Mouse (Mus musculus) hindbrain, embryonic 14.5 days (tissue): ENCODE measurements around the gene Rad51b. TPM values are rescaled to one million over a fixed set of nuclear protein-coding genes. Genes with fewer than 3 reads are reported as not detected.

Experiments used
- ATAC-seq: fragments of 200-750 bp; cut with Nextera tagmentation; 2 replicates; pipeline ENCODE4 v1.8.0; 2017; ENCODE audit warnings: moderate number of reproducible peaks, mild to moderate bottlenecking, moderate TSS enrichment, moderate library complexity; ENCODE audit not compliant: low FRiP score
- DNase-seq: peaks from one replicate; pipeline ENCODE4 v3.0.0-alpha.2; 2015; ENCODE audit warnings: low spot score
- H3K27ac ChIP-seq: fragments of 300-500 bp; sonication (generic); 2 replicates; pipeline ENCODE4 v1.5.1; 2014; ENCODE audit warnings: mild to moderate bottlenecking, moderate library complexity
- H3K27me3 ChIP-seq: fragments of 300-500 bp; sonication (generic); 2 replicates; pipeline ENCODE4 v1.6.1; 2014; ENCODE audit warnings: mild to moderate bottlenecking, low read length, mixed read lengths; ENCODE audit not compliant: control insufficient read depth, insufficient read depth
- H3K36me3 ChIP-seq: fragments of 300-500 bp; sonication (generic); replicated peaks from 2 replicates; pipeline ENCODE4 v1.6.1; 2014; ENCODE audit not compliant: control insufficient read depth, insufficient read depth
- H3K4me1 ChIP-seq: fragments of 300-500 bp; sonication (generic); replicated peaks from 2 replicates; pipeline ENCODE4 v1.6.1; 2014; ENCODE audit warnings: antibody characterized with exemption, low read length, mixed read lengths; ENCODE audit not compliant: control insufficient read depth, insufficient read depth
- H3K4me2 ChIP-seq: fragments of 300-500 bp; sonication (generic); replicated peaks from 2 replicates; pipeline ENCODE4 v1.6.1; 2014; ENCODE audit warnings: mild to moderate bottlenecking, moderate library complexity
- H3K4me3 ChIP-seq: fragments of 300-500 bp; sonication (generic); replicated peaks from 2 replicates; pipeline ENCODE4 v1.5.1; 2014; ENCODE audit warnings: mild to moderate bottlenecking, low read length
- H3K9ac ChIP-seq: fragments of 300-500 bp; sonication (generic); 2 replicates; pipeline ENCODE4 v1.6.1; 2014
- H3K9me3 ChIP-seq: fragments of 300-500 bp; sonication (generic); 2 replicates; pipeline ENCODE4 v1.6.1; 2016; ENCODE audit warnings: low read length; ENCODE audit not compliant: control insufficient read depth
- WGBS: fragments of 180-500 bp; shearing (Covaris S2); extraction: QIAGEN DNeasy Blood & Tissue Kit; methylation state at CpG from one replicate; pipeline ENCODE4 v1.1.7; 2014; 5-methylcytosine and 5-hydroxymethylcytosine counted together
- polyA plus RNA-seq: library from polyadenylated mRNA; unstranded; fragments of >200 nt; fragmentation: Nextera tagmentation; extraction: Ambion mirVana; gene quantifications from 2 replicates; pipeline ENCODE4 v1.2.1, GENCODE M21; 2014

Gene Rad51b
- polyA plus RNA-seq, 1 experiment from 2014 or later = 1.5 TPM

DNA sequence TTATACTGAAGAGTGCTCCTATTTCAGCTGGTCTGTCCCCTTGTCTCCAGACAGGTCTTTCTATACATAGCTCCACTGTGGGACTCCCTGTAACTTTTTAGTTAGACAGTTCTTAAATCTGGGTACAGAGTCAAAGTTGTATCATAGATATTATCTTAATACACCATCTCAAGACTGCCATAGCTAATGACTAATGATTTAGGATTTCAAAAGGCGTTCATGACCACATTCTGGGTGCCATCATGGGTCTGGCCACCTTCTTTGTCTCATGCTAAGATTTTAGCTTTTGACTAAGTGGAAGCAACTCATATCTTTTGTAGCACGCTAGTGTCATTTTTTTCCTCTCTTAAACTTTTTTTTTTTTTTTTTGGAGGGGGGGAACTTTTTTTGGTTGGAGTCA is 300.3 kb downstream of the Rad51b start:
- Histone ChIP-seq H3K4me3 (no peak overlapping the region), H3K9ac (no peak overlapping the region), H3K27me3 (no peaks in the 10 kb centered on the region), H3K4me1 (peaks cover 4% of the 10 kb centered on the region; the same call in 1 of the 2 replicates), H3K36me3 (no peaks in the 10 kb centered on the region), H3K4me2 (no peak overlapping the region), H3K9me3 (no peaks in the 10 kb centered on the region), H3K27ac (no peak overlapping the region)
- DNase-seq (no peak), ATAC-seq (no peak)
- WGBS = 94% methylated on average over 2 of the region's 2 CpGs

DNA sequence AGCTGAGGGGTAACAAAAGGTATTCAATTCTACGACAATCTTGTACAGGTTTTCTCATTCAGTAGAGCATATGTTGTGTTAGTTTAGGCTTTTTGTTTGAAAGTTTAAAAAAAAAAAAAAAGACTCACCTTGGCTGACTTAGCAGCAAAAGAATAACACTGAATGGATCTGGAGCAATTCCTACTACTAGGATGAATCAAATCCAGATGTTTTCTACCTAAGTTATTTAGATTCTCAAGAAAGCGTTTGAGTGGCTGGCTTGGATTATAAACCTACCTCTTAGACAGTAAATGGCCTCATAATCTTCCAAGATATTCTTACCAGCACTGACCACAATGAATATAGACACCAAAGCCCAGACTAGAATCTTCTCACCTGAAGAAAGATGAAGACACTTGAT is 300.7 kb downstream of the Rad51b start:
- H3K4me2 ChIP-seq = no peak overlapping the region
- H3K27me3 ChIP-seq = no peaks in the 10 kb centered on the region
- no peak overlapping the region for H3K4me3 ChIP-seq
- no peaks in the 10 kb centered on the region for H3K36me3 ChIP-seq
- no peak overlapping the region for H3K27ac ChIP-seq
- no peak overlapping the region for H3K9ac ChIP-seq
- DNase-seq = no peak
- H3K4me1 ChIP-seq = peaks cover 4% of the 10 kb centered on the region; the same call in 1 of the 2 replicates
- no peak for ATAC-seq
- no peaks in the 10 kb centered on the region for H3K9me3 ChIP-seq
- WGBS = 91% methylated on average over 2 of the region's 2 CpGs

DNA sequence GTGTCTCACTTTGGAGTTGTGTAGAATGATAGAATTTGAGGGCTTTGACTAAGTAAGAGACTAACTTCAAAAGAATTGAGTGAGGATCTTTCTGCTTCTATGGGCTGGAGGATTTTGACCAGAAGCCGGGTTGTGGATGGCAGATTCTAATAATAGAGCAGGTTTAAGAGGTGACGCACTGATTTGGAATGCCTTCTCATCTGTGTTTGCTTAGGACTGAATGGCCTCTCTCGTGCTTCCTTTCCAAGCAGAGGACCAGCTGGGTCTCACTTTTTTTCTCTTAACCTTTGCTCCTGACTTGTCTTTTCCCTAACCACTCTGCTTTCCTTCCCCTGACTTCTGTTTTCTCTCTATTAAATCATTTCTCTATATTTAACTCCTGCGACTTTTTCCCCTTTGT is 301.4 kb downstream of the Rad51b start:
- no peaks in the 10 kb centered on the region for H3K9me3 ChIP-seq
- no peak overlapping the region for H3K4me3 ChIP-seq
- no peak overlapping the region for H3K4me2 ChIP-seq
- peaks cover 4% of the 10 kb centered on the region; the same call in 1 of the 2 replicates for H3K4me1 ChIP-seq
- H3K9ac ChIP-seq = no peak overlapping the region
- no peaks in the 10 kb centered on the region for H3K27me3 ChIP-seq
- ATAC-seq = no peak
- H3K27ac ChIP-seq = no peak overlapping the region
- DNase-seq = no peak
- WGBS = 63% methylated on average over 4 of the region's 4 CpGs
- no peaks in the 10 kb centered on the region for H3K36me3 ChIP-seq

DNA sequence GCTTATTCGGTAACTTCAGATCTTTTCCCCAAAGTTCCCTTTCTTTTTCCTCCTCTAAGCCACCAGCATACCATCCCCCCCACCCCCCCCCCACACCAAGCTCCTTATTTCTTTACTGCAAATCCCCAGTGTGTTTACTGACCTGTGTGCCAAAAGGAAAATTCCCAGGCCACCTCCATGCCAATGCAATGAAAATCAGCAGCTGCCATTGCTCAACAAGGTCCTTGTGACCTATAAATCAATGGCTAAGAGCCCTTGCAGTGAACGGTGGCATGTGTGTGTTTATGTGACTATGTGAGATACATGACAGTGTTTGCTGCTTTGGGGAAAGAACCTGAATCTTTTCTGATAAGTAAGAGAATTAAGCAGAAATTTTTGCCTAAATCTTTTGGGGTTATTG is 301.8 kb downstream of the Rad51b start:
- no peaks in the 10 kb centered on the region for H3K9me3 ChIP-seq
- ATAC-seq = no peak
- no peaks in the 10 kb centered on the region for H3K36me3 ChIP-seq
- no peak overlapping the region for H3K4me3 ChIP-seq
- no peak overlapping the region for H3K9ac ChIP-seq
- H3K4me1 ChIP-seq = peaks cover 4% of the 10 kb centered on the region; the same call in 1 of the 2 replicates
- 62% methylated on average over 2 of the region's 2 CpGs for WGBS
- no peaks in the 10 kb centered on the region for H3K27me3 ChIP-seq
- DNase-seq = no peak
- H3K27ac ChIP-seq = no peak overlapping the region
- no peak overlapping the region for H3K4me2 ChIP-seq

DNA sequence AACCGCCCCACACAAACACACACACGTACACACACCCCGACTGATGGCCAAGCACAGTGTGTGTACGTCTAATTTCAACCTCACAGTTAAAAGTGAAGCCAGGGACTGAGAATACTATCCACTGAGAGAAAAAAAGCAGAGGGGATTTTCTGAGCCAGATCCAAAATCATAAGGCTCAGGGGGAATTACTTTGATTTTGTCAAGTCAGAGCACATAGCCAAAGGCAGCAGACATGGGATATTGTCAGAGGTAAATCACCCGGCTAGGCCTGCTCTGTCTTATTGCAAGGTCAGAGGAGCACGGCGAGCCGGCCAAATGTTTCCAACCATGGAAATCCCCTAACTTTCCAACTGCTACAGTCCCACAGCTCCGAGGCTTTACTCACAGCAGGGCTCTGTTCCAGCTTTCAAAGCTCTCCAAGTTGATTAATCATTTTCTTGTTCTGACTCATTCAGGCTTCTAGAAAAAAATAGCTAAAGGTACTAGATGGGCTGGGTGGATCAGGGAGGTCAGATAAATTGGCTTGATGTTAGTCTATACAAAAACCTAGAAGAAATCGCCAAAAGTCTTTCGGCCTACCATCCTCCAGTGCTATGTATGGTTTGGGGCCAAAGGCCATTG is 303.2 kb downstream of the Rad51b start:
- H3K4me1 ChIP-seq = peaks cover 4% of the 10 kb centered on the region; the same call in 1 of the 2 replicates
- no peak; the same call in 1 of the 2 replicates for ATAC-seq
- DNase-seq = no peak
- no peak overlapping the region for H3K9ac ChIP-seq
- H3K36me3 ChIP-seq = no peaks in the 10 kb centered on the region
- WGBS = 44% methylated on average over 11 of the region's 11 CpGs
- H3K27ac ChIP-seq = 0 out of 2 replicates have a peak overlapping the region, but pooled peaks have one; percentile 9
- no peak overlapping the region for H3K4me2 ChIP-seq
- H3K9me3 ChIP-seq = no peaks in the 10 kb centered on the region
- no peaks in the 10 kb centered on the region for H3K27me3 ChIP-seq
- no peak overlapping the region for H3K4me3 ChIP-seq

DNA sequence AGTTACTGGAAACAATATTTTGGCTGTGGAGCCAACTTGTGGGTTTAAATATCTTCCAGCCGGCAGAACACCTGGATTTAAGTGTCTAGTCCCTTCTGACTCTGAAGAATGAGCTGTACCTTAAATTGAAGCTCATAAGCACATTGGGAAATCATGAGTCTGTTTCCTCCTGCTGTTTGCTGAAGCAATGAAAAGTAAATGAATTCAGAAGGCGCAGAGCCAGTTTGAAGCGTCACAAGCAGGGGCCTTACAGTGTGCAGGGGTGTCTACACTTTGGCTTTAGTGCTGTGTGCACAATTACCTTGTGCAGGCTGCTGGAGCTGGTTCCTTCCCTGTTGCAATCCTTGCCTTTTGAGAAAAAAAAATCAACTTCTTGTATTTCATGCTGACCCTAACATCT is 305.6 kb downstream of the Rad51b start:
- no peak for ATAC-seq

DNA sequence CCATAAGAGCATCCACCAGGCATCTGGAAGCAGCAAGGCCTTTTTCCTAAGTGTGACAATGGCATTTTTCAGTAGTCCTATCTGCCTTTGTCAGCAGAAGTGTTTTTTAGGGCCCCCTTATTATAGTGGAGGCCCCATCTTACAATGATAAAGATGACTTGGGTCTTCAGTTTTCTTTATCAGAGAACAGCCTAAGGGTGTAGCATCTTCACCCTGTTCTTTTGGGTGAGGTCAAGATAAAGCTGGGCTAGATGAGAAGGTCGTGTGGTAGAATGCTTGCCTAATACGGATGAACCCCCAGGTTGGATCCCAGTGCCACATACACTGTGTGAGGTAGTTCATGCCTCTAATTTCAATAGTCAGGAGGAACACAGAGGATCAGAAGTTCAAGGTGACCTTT is 307.8 kb downstream of the Rad51b start:
- Histone ChIP-seq H3K27me3 (no peaks in the 10 kb centered on the region), H3K36me3 (no peaks in the 10 kb centered on the region), H3K4me2 (no peak overlapping the region), H3K4me1 (peaks cover 7% of the 10 kb centered on the region; the same call in 1 of the 2 replicates), H3K9ac (no peak overlapping the region), H3K4me3 (no peak overlapping the region), H3K9me3 (no peaks in the 10 kb centered on the region), H3K27ac (no peak overlapping the region)
- DNase-seq (no peak), ATAC-seq (no peak)
- 98% methylated on average over 2 of the region's 2 CpGs for WGBS

More for the DNA sequence above, 305.6 kb downstream of the Rad51b start:
- Histone ChIP-seq H3K9ac (no peak overlapping the region), H3K9me3 (no peaks in the 10 kb centered on the region), H3K27me3 (no peaks in the 10 kb centered on the region), H3K4me1 (peaks cover 4% of the 10 kb centered on the region; the same call in 1 of the 2 replicates), H3K4me3 (no peak overlapping the region), H3K27ac (no peak overlapping the region), H3K4me2 (no peak overlapping the region), H3K36me3 (no peaks in the 10 kb centered on the region)
- WGBS = 83% methylated on average over 3 of the region's 3 CpGs
- DNase-seq = no peak

DNA sequence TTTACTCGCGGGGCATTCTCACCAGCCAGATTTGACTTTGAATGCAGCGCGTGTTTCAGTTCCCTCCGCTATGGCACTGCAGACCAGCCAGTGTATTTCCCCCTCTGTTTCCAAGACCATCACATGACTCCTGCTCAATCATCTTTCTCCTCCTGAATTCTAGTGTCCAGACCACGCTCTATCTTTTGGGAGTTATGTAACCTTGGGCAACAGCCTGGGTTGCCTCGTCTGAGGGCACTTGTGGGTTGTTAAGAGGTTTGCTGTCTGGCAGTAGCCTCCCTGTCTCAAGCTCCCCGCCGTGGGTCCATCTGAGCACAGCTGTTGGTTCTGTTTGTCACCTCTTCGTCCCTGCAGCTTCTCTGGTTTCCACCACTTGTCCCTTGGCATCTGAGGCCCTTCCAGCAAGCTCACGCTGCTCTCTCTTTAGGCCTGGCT is 309.1 kb downstream of the Rad51b start:
- 95% methylated on average over 11 of the region's 11 CpGs for WGBS
- DNase-seq (no peak), ATAC-seq (no peak)
- Histone ChIP-seq H3K9me3 (no peaks in the 10 kb centered on the region), H3K4me2 (no peak overlapping the region), H3K36me3 (no peaks in the 10 kb centered on the region), H3K27me3 (no peaks in the 10 kb centered on the region), H3K27ac (no peak overlapping the region), H3K4me3 (no peak overlapping the region), H3K4me1 (0 out of 2 replicates have a peak, but pooled peaks cover 3% of the 10 kb centered on the region), H3K9ac (no peak overlapping the region)

DNA sequence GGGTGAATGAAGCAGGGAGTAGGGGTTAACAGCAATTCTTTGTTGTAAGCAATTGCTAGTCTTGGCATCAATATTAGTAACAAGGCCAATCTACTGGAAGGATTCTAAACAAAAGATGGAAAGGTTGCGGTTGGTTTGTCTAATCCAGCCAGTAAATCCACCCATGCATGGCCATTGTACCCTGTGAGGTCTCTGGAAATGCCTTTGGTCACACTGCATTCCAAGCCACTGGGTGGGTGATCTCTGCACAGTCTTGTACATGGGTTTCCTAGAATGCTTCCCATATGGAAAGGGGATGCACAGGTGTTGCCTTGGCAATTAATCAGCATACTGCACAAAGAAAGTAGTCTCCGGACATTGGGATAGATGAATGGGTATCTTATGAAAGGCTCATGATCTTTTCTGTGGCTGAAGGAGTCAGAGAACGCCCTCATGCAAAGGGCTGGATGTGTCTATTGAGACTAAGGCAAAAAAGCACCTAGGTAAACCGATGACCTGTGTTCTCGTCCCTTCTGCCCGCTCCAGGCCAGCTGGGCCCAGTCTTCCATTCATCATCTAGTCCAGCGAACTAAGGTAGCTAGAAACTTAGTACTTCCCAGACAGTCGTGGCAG is 312.4 kb downstream of the Rad51b start:
- 0 out of 2 replicates have a peak, but pooled peaks cover 3% of the 10 kb centered on the region for H3K4me1 ChIP-seq
- 19% methylated on average over 8 of the region's 8 CpGs for WGBS
- no peak for DNase-seq

More for the DNA sequence above, 312.4 kb downstream of the Rad51b start:
- Histone ChIP-seq H3K9ac (no peak overlapping the region), H3K27ac (no peak overlapping the region), H3K4me2 (no peak overlapping the region), H3K27me3 (no peaks in the 10 kb centered on the region), H3K36me3 (no peaks in the 10 kb centered on the region), H3K4me3 (no peak overlapping the region), H3K9me3 (no peaks in the 10 kb centered on the region)
- ATAC-seq = no peak
